Mouse (Mus musculus) ES-CJ7 (cell line): ENCODE data around the gene Hivep2.

Experiments
- DNase-seq: peaks from one replicate; pipeline ENCODE4 v3.0.0; 2011; ENCODE audit warnings: low read depth, low spot score

The Hivep2 gene

DNA sequence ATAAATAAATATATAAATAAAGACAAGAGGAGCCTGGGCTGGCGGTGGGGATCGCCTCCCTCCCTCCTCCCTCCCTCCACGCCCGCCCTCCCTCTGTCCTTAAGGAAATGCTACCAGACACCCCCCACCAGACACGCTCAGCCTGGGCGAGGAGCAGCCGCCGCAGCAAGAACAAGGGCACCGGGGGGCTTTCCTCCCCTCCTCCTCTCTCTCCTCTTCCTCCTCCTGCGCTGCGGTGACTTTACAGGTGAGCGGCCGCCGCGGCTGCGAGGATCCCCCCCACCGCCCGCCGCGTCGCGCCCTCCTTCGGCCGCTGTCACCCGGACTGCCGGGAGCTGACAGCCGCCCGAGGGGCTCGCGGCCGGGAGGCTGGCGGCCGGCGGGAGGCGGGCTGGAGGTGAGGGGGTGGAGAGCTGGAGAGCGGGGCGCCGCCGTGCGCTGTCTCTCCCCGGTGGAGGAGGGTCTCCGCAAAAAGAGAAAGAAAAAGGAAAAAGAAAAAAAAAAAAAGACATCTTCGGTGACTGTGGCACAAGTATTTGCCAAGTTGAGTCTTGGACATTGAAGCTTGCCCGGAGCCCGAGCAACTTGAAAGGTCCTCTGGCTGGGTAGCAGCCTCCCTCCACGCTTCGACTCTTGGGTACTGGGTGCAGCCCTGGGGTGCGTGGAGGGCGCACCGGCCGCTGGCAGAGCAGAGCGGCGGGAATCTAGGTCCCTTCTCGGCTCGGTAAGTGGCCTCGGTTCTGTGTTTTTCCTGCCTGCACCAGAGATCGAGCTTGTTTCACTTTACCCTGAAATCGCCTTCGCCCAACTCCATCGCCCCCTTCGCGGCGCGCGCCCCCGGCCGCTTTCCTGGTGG lies at the start of gene Hivep2:
Gene Hivep2, plus strand, starts transcription at position 102 of the 856 bp plus-strand sequence.
- DNase-seq = peak; percentile 70

DNA sequence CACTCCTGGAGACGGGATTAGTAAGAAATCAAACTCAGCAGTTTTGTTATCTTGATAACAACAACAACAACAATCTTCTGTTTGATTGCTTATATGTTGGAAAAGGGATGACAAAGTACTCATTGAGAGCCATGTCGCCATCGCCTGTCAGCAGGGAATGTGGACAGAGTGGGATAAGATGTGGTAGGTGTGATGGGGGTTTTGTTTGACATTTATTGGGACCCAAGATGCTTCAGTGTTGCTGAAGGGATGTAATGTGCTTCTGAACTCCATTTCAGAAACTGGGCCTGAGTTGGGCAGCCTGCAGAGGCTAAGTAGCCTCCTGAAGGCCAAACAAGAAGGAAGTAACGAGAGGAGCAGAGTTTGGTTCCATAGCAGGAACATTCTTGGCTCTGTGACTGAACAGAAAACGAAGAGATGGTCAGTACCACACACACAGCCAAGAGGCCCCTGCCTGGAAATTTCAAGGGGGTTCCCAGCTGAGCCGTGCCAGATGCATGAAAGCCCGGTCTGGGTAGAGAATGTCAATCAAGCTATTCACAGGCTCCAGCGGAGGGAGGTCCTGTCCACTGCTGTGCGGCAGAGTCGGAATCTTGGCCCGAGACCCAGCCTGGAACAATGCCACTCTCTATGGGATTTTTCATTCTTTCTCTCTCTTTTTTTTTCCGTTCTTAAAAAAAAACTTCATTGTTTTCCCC lies 49.1 kb upstream of the Hivep2 start:
- DNase-seq = no peak

DNA sequence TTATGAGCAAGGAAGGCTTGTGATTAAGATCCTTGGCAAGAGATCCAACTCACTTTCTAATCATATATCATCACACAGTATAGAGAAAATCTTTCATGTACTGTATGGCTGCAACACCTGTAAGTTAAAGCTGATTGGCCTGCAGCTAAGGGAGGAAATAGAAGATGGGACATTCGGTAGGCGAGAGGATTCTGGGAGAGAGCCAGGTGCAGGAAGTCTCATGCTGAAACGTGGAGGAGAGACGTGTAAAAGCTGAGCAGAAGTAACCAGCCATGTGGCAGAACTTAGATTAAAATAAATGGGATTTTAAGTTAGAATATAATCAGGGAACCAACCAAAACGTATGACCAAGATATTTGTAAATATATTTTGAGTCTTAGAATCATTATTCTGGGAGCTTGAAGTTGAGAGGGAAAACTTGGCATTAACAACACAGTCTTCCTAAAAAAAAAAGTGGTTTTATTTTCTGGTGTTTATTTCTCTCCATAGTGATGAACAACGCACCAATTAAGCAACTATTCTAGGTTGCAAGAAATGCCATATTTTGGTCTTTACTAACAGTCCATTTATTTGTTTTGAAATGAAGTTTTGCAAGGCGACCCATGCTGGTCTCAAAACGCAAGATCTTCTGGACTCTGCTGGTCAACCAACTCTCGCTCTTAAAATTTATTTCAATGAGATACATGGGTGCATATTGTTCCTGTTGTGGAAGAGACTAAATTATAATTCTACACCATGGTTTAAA lies 44.1 kb upstream of the Hivep2 start:
- no peak for DNase-seq

DNA sequence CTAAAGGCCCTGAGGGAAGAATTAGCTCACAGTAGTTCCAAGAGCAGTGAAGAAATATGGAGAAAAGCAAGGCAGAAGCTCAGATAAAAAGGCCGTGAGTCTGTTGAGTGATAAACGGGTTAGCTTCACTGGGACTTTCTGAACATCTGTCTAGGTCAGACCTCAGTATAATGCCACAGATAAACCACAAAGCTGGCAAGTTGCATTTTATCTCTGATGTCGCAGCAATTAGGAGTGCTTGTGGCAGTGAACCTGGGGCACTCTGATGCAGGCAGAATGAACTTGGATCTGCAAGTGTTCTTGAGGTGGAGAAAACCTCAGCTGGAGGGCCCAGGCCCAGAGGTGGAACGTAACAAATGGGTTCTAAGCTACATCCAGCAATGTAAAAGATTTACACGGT lies 36.6 kb upstream of the Hivep2 start:
- DNase-seq = no peak

DNA sequence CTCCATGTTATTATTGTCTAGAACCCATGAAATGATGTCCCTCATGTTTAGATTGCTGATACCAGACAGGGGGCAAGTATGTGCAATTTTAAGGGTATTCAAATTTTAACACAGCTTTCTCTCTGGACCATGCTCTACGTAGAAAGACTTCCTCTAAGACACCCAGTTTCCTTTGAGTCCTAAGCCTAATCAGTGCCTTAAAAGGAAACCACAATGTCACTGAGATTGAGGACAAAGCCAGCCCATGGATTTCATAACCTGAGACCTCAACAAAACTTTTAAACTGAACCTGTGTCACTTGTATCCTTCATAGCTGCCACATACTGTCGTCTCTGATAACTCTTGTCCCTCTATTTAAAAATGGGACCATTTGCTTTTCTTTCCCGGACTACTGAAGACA lies 33.7 kb upstream of the Hivep2 start:
- no peak for DNase-seq

DNA sequence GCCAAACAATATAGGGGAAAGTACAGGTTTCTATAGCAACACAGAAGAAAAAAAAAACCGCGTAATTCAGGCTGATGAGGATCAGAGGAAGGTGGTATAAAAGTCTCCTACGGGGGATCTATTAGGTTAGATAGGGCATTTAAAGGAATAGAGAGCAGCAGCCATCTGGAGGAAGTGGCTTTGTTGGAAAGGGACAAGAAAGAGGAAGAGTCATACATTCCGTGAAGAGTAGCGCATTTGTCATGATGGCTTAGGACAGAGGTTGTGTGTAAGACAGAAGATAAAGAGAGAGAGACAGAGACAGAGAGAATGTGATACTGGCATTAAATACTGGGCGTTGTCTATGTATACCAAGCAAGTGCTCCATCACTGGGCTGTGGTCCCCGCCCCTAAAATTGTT lies 32.6 kb upstream of the Hivep2 start:
- DNase-seq = no peak

DNA sequence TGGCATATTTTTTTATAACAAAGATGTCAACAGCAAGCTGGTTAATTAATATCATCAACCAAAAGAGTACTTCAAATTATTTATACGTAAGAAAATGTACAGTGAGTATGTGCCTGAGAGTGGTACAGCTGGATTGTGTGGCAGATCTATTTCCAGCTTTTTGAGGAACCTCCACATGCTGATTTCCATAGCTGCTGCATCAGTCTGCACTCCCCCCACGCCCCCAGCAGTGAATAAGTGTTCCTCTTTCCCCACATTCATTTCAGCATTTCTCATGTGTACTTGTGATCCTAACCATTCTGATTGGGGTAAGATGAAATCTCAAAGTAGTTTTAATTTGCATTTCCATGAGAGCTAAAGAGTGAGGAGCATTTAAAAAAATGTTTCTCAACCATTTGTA lies 30.2 kb upstream of the Hivep2 start:
- no peak for DNase-seq

DNA sequence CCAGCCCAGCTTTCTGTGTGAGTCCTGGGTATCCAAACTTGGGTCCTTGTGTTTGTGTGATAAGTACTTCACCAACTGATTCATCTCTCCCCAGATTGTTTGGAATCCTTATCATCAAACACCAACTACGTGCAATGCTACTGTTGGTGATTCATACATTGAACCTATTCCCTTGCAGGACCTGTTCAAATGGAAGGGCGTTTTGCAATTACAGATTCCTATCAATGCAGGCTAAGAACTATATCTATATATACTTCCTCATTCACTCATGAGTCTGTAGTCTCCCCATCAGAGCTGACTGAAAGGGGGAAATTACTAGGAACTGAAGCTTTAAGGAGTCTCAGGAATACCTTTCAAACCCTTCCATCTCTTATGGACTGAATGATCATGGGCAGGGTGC lies 24.5 kb upstream of the Hivep2 start:
- DNase-seq = no peak

DNA sequence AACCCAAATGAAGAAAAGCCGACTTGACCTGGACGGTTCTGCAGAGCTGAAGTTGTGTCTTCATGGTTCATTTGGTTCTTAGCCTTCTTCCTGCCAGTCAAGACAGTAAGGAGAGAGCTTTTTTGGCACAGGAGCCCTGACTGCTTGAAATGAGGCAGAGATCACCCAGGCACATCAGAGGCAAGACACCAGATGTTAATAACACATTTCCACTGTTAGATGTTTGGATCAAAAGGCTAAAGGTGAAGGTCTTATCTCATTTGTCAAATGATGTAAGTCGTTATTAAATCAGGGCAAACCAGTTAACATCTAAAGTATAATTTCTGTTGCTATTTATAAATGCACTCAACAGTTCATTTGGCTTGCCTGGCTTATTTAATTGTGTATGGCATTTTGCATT lies 22.2 kb upstream of the Hivep2 start:
- no peak for DNase-seq

DNA sequence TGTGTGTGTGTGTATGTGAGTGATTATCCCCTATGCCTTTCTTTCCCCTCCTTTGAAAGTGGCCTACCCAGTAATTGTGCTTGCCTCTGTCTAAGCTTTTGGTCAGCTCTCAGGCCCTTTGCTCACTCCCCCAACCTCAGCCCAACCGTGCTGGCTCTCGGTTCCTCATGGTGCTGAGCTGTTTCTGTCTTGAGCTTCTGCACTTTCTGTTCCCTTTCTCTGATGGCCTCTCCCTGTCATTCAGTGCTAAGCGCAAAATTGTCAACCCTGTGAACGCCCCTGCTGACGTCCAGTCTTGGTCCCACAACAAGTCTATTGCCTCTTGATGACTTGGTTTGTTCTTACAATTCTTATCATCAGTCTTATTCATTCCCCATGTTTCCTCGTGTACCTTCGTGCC lies 19.4 kb upstream of the Hivep2 start:
- no peak for DNase-seq

DNA sequence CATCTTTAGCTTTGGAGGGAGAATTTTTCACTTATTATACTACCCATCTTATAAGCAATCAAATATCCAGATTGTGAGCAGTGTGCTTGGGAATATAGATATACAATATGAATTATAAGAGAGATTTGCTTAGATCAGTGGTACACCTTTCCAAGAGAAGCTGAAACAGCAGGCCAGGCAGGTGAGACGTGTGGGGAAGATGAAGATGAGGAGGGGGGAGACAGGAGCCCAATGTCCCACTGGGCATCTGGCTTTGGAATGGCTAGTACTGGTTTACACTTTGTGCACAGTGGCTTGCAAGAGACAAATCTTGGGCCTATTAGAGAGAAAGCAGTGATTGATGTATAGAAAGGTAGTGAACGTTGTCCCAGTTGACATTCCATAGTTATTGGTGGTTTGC lies 2.9 kb upstream of the Hivep2 start:
- DNase-seq = no peak

DNA sequence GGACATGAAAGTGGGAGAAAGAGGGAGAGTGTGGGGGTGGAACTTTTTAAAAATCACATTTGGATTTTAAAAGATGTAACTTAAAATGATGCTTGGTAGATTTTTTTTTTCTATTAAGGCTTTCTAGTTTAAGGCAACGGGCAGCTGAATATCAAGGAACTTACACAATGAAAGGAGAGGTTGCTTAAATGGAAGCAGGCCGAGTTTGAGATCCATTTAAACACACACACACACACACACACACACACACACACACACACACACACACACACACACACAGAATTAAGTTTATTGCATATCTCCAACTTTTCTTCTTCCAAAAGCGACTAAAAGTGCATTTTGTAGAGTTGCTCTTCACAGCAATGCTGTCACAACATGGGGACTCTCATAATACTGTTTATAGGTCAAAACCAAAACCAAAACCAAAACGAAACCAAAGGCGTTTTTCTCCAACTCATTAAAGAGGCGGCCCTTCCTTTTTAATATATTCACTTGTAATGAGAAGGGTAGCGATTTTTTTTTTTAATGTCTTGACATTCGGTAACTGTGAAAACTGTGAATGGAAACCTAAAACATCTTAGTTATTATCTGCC lies 1.9 kb upstream of the Hivep2 start:
- DNase-seq = no peak

DNA sequence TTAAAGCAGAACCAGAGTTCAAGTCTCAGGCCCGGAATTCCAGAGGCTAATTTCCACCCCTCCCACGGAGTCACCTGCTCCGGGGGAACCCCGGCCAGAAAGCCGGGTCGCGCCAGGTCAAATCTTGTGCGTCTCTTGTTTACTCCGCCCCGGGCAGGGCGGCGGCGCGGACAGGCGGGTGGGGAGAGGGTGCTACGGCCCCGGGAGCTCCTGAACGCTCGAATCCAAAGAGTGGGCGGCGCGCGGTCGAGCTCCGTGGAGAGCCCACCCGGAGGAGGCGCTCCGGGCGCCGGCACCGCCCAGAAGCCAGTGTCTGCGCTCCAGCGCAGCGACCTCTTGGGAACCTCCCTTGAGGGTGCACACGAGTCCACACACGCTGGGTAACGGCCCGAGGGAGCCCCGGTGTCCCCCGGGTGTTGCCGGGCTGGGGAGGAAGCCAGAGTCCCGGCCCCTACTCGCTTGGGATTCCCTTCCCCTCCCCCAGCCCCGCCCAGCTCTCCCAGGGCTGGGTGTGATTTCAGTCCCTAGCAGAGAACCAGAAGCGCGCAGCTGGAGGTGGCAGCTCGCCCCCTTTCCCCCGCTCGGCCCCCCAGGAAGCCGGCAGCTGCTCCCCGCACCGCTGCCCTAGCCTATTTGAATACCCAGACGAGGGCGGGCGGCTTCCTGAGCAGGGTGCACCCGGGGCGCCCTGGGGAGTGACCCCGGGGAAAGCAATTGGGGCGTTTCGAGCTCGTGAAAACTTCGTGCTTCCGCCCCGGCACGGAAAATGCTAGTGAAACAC lies 1.2 kb upstream of the Hivep2 start:
- peak; percentile 82 for DNase-seq

DNA sequence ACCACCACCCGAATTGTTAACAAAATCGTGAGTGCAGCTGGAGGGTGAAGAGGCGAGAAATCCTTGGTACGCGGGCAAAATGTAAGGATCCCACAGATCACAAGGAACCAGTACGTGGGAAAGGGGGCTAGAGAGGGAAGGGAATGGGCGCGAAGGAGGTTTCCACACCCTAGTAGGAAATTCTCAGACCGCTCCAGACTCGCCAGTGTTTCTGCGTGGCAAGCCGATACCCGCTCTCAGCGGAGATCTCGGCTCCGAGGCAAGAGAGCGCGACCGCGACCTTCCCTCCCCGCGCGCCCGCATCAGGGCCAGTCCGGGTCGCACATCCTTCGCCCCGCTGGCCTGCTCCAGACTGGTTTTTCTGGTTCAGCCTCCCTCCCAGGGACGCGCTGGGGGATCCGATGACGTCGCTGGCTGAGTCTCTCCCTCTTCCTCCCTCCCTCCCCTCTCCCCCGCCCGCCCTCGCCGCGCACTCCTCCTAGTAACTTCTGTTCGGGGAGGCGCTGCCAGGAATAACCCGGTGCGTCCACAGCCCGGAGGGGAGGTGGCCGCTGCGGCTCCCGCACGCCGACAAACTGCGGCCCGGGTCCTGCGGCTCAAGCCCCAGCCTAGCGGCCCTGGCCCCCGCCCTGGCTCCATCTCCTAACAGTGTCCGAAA lies 430 bp upstream of the Hivep2 start:
- DNase-seq = peak; percentile 92

DNA sequence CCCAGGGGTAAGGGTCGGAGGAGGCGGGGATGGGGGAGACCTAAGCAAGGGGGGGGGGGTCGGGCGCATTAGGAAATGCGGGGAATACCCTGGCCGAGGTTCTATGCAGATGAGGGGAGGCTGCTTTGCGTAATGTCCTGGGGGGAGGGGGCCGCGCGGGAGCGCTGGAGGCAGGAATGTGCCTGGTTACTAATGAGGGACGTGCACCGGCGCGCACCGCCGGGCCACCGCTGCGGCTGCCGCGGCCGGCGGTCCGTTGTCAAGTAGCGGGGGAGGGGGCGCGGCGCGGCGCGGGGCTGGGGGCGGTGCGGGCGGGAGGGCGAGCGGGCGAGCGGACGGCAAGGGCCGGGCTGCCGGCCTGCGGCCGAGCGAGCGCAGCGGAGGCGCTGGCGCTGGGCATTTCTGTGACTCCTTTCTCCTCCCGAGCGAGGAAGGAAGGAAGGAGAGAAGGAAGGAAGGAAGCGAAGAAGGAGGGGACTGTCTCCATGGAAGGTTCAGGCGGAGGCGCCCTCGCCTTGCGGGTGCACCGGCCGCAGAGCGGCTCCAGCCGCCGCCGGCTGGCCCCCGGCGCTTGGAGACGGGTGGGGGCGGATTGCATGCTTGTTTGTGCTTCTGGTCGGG lies 1.1 kb downstream of the Hivep2 start:
- peak; percentile 67 for DNase-seq

DNA sequence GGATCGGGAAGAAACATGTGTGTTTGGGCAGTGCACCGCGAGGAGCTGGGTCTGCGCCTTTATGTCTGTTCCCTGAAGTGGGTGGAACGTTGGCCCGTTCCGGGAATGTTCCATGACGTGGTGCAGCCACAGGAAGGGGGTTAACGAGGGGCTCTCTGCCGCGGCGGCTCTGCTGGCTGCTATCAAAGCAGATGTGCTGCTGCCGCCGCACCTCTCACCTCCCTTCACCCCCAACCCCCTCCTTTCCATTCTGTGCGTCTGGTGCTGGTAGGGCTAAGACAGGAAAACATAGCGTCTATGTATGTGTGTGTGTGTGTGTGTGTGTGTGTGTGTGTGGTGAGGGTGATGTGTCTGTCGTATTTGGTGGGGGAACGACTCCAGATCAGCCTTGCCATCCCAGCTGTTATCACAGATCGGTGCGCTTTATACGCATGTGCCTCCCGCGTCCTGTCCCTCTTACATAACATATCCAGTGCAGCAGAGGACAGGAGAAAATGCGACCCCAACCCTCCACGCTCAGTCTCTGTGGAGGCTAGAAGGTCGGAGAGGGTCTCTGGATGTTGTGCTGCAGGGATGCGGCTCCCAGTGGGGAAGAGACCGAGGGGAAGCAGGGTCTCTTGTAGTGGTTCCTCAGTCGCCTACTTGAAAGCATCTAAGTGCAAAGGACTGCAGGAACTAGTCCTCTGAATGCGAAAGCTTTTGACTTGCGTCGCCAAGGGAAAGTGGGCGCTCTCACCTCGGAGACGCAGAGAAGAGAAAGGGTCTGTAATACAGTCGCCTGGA lies 1.8 kb downstream of the Hivep2 start:
- DNase-seq = peak; percentile 60

DNA sequence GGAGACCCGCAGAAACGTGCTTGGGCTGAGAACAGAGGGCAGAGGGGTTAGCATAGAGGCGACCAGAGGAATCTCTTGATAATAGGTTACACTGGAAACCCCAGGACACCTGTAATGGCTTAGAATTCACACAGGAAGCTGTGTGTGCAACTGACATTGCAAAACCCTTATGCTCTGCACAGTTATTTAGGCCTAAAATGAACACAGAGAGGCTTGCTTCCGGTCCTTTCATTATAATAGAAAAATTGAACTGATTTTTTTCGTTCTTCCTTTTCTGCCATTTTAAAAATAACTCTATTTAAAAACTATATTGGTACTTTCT lies 2.3 kb downstream of the Hivep2 start:
- no peak for DNase-seq

DNA sequence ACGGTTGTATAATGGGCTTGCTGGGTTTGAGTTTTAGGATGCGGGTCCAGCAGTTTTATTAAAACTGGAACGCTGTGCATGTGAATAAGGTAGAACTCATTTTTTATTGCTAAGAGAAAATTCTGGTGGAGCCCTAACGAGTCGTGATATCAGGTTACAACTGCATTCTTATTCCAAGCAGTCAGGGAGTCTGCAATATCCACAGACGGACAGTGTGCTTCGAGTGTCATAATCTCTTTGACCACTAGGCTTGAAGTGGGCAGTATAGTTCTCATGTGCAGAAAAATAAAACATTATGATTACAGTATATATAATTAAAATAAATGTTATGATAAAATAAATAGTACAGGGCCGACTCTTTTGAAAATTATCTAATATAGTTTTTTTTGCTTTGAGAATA lies 3.1 kb downstream of the Hivep2 start:
- peak; percentile 70 for DNase-seq

DNA sequence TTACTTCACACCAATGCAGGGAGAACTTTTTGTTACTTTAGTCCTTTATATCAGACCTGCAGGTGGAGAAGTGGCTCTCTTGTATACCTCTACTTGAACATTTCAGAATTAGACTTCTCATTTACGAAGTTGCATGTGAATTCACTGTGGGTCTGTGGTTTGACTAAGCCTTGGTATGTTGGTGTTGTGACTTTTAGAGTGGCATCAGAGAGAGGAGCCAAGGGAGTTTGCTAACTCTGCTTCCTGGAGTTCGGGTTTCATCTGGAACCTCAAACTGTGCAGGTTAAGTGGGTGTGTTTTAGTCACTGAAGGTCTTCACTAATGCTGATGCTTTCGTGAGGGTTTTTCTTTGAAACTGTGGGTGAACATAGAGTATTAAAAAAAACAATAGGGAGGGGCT lies 4.4 kb downstream of the Hivep2 start:
- DNase-seq = no peak

DNA sequence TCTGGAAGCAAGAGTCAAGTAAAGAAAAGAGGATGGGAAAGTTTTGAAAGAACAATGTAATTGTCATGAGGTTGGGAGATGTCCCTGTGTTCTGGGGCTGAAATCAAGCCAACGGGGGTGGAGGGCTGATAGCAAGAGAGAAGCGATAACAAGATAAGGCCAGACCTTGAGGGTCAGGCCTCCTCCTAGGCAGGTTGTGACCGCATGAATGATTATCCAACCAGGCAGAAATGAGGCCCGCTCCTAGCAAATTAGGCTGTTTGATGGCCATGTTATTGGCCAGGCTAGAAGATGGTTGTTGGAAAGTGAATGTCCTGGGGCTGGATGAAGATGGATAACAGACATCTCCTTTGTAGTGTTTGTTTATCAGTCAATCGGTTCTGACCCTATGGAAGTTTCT lies 5.4 kb downstream of the Hivep2 start:
- DNase-seq = no peak
